Mouse (Mus musculus) gastrocnemius, postnatal 4 days (tissue): ENCODE measurements around the gene Gm12184. TPM values are rescaled to one million over a fixed set of nuclear protein-coding genes. Genes with fewer than 3 reads are reported as not detected.
"Not testable (repeated sequence)": the region's sequence is repeated elsewhere in the genome, so short reads cannot be mapped to it uniquely, and the experiment has no call there.

ENCODE experiments used
- DNase-seq, 2 experiments: peaks; one replicate each; pipeline ENCODE4 v3.0.0; 2021 to 2022; ENCODE audit warnings: low spot score in 2 of 2, mixed read lengths in 2 of 2
- total RNA-seq, 2 experiments: library from RNA; stranded (reverse); gene quantifications; 2 replicates each; pipeline ENCODE4 v1.2.3; 2021

The Gm12184 gene
- total RNA-seq, 2 experiments from 2014 or later, result 1.9 to 4.9 TPM

DNA sequence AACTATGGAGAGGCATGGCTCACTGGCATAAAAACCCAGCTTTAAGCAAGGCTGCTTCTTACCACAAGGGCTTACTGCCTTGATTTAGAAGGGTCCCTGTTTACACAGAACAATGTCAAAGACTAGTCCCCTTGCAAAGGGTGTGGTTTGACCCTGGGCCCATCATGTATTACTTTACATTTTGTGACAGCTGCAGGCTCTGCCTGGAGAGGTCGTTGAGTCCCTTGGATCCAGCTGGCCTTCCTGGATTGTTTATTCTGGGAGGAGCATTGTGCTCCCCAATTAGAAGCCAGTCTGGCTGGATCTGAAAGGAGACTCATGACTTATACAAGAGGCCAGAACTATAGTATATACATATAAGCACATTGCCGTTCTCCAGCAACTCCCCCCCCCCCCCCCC is 23.8 kb upstream of the Gm12184 start:
- no peak for DNase-seq

DNA sequence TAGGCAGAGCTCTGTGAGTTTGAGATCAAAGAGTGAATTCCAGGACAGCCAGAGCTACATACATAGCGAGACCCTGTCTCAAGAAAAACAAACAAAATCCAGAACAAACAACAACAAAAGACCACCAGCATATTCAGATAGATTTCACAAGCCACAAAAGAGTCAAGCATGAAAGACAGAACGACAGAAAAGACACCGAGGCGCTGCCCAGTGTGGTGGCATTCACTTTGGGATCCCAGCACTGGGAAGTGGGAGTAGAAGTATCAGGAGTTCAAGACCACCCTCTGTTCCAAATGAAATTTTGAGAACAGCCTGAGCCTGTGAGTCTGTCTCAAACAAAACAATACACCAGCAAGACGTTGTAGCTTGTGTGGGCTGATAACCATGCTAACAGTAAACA is 20.4 kb upstream of the Gm12184 start:
- no peak for DNase-seq

DNA sequence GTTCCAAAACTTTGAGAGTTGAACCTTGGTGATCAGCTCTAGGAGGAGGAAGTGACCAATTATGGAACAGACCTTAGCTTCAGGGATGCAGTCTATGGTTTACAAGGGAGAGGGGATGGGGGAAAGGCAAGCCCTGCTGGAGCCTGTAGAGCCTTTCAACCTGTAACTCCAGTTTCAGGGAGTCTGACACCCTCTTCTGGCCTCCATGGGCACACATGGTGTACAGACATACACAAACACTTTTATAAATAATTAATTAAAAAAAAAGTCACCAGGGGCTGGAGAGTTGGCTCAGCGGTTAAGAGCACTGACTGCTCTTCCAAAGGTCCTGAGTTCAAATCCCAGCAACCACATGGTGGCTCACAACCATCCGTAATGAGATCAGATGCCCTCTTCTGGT is 19.9 kb upstream of the Gm12184 start:
- not testable (repeated sequence) for DNase-seq

DNA sequence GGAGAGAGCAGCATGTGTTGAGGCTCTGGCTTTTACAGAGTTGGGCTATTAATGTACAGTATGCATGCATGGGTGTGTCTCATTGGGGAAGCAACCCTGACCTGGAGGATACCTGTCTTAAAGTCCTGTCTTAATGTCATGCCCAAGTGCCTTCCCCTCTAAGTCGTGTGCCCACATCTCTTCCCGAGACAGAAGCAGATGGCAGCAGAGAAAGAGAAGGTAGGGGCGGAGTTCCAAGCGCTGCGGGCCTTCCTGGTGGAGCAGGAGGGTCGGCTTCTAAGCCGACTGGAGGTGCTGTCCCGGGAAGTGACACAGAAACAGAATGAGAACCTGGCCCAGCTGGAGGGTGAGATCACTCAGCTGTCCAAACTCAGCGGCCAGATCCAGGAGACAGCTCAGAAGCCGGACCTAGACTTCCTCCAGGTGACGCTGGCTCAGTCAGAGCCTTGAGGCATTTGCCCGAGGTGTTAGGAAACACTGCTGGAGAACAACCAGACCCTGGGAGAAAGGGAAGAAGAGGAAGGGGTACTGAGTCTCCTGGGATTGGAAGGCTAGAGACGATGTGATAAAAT is 18.9 kb upstream of the Gm12184 start:
- DNase-seq, result no peak

DNA sequence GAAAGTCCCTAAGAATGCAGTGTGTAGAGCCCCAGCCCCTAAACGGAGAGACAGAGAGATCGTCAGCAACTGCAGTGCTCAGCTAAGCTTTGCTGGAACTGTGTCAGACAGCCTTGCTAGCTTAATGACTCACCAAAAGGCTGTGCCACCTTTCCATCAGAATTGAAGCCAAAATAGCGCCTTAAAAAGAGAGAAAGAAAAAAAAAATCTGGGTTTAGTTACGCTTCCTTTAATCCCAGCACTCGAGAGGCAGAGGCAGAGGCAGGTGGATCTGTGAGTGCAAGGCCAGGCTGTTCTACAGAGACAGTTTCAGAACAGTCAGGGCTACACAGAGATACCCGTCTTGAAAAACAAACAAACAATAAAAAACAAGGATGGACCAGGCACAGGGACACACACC is 17.9 kb upstream of the Gm12184 start:
- DNase-seq, result no peak

DNA sequence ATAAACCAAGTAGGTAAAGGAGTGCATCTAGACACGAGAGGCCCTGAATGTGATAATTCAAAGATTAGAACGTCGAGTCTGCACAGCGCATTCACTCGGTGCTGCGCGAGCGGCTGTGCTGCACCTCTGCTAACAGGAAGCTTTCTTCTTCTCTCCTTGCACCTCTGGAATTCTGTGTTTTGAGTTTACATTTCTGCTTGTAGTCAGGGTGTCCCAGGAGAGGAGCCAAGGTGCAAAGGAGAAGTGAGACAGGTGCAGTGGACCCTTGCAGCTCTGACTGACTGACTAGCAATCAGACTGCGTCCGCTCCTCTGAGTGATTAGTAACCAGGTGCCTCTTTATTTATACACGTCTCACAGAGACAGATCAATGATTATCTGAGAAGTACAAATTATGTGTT is 16.7 kb upstream of the Gm12184 start:
- DNase-seq, result no peak

DNA sequence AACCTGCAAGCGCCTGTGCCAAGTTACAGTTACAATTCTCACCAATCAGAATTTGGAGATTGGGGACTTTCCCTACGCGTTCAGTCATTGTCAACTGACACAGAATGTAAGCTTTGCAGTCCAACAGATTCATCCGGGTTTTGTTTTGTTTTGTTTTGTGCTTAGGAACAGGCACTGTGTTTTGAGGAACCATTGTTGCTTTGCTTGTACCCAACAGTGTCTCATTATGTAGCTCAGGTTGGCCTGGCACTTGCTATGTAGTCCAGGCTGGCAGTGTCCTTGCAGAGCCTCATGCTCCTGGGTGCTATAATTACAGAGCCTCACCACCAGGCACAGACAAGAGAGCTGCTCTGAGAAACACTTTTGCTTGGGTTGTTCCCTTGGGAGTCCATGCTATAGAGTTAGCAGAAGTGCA is 15.9 kb upstream of the Gm12184 start:
- DNase-seq, result no peak

DNA sequence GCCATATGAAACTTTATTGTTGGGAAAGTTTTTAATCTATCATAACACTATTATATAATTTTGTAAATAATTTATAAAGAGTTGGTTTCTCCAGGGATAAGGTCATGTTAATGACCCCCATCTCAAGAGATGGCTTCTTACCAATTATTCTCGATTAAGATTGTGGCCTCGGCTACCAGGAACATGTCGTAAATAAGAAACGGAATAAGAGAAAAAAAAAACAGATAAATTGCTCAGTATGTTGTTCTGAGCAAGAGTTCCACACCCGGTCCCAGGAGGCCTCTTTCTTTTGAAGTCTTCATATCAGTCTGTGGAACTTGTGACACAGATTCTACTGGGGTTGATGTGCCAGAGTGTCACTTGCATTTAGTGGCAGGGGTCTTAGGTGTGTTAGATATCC is 14.8 kb upstream of the Gm12184 start:
- no peak for DNase-seq

DNA sequence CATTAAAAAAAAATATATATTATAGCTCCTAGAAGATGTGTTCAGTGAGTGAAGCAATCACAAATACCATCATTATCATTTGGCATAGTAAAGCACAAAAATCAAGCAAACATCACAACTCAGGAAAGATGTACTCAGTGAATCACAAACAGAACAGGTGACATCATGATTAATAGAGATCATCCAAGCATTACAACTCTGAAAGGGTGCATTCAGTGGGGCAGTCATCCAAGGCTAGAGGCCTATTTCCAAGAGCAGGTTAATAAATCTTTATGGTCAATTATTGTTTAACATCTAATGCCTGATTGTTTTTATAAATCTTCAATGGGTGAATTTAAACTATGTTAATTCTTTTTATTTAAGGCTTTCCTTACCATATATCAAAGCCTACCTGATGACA is 14.3 kb upstream of the Gm12184 start:
- DNase-seq, result no peak

DNA sequence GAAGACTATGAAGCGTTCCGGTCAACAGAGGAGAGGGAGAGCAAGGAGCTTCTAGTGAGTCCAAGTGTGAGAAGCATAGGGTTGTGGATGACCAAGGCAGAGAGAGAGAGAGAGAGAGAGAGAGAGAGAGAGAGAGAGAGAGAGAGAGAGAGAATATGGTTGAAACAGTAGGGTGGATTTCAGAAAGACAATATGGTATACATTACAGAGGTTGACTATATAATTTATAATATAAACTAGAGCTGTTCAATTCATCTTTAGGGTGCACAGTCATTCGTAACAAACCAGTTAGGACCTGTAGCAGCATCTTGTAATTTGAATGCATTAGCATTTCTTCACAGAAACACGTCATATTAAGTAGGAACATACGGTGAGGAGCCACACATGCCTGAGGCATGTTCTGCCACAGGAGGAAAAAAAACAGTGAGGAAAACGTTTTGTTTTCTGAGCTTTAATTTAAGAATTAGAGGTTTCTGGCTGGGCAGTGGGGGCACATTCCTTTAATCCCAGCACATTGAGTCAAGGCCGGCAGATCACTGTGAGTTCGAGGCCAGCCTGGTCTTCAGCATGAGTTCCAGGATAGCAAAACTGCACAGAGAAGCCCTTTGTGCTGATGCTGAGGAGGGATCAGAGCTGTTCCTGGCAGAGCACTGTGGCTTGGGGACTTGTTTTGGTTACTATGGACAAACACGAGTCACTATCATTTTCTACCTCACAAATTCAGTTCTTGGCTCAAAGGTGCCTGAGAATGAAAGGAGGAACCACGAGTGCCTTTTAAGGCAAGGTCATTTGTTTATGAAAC is 12.6 kb upstream of the Gm12184 start:
- no peak for DNase-seq

DNA sequence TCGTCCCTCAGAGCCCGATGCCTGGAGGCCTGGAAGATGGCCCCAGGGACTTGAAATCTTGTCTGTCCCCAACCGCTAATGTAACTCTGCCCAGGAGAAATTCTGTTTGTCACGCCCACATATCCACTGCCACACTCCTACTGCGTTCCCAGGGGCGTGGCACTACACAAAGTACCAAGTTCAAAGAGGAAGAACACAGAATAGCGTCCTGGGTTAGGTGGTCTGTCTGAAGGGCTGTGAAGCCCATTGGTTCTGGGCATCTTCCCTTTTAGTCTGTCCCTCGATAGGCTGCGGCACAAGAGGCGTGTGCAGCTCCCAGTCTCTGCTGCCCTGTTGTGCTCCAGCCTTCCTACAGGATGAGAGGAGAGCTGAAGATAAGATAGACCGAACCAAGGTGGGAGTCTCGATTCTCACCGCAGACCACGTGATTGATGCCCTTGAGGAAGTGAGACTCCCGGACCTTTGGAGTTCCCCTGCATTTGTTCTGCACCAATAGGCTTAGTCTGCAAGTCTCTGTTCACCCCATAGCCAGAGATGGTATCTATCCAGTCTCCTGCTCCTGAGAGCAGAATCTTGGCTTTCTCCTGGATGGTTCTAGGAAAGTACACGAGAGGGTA is 11.8 kb upstream of the Gm12184 start:
- DNase-seq, result no peak

DNA sequence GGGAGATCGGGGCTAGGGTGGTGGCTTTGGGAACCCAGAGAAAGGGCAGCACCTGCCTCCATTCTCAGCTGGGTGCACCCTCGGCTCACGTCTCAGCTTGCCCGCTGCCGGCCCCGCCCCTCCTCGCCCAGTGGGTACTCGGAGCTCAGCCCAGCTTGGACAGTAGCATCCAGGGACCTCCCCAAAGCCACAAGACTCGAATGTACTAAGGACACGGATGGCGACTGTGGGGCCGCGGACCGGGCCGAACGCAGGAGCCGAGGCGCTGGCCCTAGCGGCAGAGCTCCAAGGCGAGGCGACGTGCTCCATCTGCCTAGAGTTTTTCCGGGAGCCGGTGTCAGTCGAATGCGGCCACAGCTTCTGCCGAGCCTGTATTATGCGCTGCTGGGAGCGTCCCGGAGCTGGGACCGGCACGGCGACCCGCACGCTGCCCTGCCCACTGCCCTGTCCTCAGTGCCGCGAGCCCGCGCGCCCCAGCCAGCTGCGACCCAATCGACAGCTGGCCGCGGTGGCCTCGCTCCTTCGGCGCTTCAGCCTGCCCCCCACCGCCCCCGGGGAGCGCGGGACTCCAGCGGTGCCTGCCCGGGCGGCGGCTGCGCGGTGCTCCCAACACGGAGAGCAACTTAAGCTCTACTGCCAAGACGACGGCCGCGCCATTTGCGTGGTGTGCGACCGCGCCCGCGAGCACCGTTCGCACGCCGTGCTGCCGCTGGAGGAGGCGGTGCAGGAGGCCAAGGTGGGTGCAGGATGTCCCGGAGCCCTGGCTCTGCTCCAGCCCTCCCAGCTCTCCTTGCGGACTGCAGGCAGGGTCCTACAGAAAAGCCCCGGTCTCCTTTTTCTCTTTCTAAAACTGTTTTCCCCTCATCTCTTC is 11.1 kb upstream of the Gm12184 start:
- peak; percentile 49 to 65 for DNase-seq

DNA sequence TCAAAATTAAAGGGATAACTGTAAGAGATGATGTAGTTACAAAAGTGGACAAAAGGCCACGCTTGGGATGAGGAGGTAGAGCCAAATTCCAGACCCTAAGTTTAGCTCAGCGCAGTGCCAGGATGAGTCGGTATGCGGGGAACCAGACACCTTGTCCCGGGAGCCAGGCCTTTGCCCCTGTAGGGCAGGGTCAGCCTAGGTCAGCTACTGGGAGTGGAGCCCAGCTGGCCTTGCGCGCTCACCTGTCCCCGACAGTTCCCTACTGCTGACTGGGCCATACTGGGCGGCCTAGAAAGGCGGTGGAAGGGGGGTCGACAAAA is 10.5 kb upstream of the Gm12184 start:
- peak in 1 of 2 experiments; percentile 29 for DNase-seq

DNA sequence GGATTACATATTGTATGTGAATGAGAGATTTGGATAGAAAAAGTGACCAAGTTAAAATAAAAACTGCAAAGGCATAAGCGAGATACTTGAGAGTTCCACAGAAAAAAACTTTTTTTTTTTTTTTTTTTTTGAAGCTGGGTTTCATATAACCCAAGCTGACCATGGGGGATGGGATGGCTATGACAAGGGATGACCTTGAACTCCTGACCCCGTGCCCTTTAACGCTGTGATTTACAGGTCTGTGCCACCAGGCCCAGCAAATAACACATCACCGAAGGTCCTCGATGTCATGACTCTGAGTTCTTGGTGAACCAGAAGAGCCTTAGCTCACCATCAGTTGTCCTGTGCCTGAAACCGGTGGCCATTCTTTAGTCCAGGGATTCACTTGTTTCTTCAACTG is 9.5 kb upstream of the Gm12184 start:
- DNase-seq, result no peak

DNA sequence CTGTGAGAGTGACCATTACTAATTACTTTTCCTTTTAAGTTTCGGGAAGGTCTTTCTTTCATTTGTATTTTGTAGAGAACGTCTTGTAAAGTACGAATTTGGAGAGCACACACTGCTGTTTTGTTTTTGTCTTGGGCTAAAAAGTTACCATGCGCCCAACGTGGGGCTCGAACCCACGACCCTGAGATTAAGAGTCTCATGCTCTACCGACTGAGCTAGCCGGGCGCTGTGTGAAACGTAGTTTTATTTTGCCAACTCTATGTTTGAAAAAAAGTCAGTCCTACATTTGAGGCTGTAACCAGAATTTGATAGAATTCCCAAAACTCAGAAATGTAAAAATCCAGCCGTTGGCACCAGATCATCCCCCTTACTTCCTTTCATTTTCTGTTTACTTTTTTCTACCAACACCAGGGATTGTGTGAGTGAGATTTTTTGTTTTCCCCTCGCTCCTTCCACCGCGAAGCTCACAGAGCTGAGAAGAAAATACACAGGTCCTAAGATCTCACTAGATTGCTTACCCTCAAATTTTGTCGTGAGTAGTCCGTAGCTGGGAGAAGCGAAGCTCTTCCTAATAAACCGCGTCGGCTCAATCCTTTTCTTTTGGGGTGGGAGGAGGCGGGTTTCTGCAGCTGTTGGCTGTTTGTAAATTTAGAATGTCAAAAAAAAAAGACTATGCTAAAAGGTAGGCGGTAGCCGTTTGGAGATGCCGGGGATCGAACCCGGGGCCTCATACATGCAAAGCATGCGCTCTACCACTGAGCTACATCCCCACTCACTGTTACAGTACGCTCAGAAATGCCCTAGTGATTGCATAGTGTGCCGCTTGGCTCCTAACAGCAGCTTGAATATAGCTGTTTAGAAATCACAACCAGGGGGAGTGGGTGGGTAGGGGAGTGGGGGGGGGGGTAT is 7.5 kb upstream of the Gm12184 start:
- peak; percentile 81 to 87 for DNase-seq

DNA sequence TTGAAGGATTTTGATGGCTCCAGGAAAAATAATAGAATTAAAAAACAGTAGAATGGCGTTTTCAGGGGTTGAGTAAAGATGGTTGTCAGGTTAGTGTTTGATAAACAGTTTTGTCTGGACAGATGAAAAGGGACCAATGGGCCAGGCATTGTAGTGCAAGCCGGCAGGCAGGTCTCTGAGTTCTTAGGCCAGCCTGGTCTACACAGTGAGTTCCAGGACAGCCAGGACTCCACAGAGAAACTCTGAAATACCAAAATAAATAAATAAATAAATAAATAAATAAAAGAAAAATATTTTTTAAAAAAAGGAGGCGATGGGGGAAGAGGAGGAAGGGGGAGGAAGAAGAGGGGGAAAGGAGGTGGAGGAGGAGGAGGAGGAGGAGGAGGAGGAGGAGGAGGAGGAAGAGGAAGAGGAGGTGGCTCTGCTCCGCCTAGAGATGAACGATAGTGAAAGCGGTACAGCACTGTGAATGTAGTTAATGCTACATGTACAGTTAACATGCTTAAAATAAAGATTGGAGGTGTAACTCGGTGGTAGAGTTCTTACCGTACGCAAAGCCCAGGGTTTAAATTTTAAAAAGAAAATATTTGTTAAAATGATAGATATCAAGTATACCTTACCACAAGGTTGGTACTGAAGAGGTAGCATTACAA is 6.7 kb upstream of the Gm12184 start:
- no peak for DNase-seq

DNA sequence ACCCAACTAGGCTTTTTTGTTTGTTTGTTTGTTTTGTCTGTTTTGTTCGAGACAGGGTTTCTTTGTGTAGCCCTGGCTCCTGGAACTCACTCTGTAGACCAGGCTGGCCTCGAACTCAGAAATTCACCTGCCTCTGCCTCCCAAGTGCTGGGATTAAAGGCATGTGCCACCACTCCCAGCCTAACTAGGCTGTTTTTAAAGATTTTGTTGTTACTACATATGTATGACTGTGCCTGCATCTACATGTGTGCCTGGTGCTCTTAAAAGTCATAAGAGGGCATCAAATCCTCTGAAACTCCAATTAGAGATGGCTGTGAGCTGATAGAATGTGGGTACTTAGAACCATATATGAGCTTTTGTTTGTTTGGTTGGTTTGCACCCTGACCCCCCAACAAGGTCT is 4.8 kb upstream of the Gm12184 start:
- DNase-seq, result no peak

DNA sequence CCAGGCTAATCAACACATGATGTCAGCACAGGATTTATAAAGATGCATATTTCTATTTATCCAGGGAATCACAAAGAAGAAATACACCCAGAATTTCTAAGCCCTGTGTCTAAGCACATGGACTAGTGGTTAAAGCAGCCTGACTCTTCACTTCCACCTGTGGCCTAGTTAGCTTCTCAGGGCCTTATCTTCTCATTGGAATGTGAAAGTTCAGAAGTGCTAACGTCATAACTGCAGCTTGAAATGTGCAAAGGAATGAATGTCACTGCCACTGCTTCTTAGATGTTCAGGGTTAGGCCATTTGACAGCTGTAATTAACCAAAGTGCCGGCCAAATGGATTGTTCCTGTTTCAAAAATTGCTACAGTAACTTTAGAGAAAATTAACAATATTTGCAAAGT is 3.8 kb upstream of the Gm12184 start:
- no peak for DNase-seq

DNA sequence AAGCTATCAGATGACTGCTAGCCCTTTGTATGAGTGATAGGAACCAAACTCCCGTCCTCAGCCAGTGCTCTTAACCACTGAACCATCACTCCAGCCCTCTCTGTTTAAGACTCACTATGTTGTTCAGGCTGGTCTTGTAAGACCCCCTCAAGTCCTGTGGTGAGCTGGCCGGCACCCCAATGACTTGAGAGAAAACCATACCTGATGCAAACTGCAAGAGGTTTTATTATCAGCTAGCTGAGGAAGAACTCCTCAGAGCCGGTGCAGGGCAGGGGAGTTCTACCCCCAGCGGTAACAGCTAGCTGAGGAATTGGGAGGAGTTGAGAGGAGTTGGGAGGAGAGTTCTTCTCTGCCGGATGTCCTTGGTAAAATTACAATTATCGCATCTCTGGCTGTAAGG is 1.5 kb upstream of the Gm12184 start:
- no peak for DNase-seq

DNA sequence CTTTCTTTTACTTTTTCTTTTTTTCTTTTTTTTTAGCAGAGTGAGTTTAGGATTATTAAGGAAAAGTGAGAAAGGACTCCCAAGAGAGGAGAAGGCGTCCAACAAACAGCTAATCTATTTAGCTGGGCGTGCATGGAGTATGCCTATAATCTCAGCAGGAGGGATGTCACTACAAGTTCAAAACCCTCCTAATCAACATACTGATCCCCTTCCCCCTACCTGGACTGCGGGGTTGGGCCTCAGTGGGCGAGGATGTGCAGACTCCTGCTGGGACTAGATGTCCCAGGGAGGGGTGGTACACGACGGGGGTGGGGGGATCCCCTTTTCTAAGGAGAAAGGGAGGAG is 269 bp upstream of the Gm12184 start:
- DNase-seq, result no peak
